Mouse (Mus musculus): ENCODE measurements around the gene Krt24. TPM values are rescaled to one million over a fixed set of nuclear protein-coding genes. Genes with fewer than 3 reads are reported as not detected.

Krt24 gene
- total RNA-seq, 1 experiment from 2014 or later, result not detected

Other genes starting within 250 kb of the Krt24 start
- 149 and 168 TPM in 2 replicates for gene Igfbp4, start 244.0 kb downstream of the Krt24 start, total RNA-seq (2017)
- 0.13 TPM in 1 of 2 replicates, not detected in the other for gene Tns4, start 196.0 kb downstream of the Krt24 start, total RNA-seq (2017)
- gene Ccr7, start 130.2 kb downstream of the Krt24 start, total RNA-seq (2017), result 1.2 and 2.8 TPM in 2 replicates
- 298 and 368 TPM in 2 replicates for gene Smarce1, start 54.2 kb downstream of the Krt24 start, total RNA-seq (2017)
- gene Krt222, start 41.2 kb downstream of the Krt24 start, total RNA-seq (2017), result not detected in 2 replicates
- gene Krt25, start 37.7 kb upstream of the Krt24 start, total RNA-seq (2017), result not detected in 2 replicates
- not detected in 2 replicates for gene Krt26, start 52.7 kb upstream of the Krt24 start, total RNA-seq (2017)
- not detected in 2 replicates for gene Krt27, start 65.8 kb upstream of the Krt24 start, total RNA-seq (2017)
- not detected in 2 replicates for gene Krt28, start 89.6 kb upstream of the Krt24 start, total RNA-seq (2017)
- gene Krt10, start 104.1 kb upstream of the Krt24 start, total RNA-seq (2017), result not detected in 2 replicates
- gene Krt12, start 137.0 kb upstream of the Krt24 start, total RNA-seq (2017), result not detected in 2 replicates
- not detected in 2 replicates for gene Krt20, start 152.9 kb upstream of the Krt24 start, total RNA-seq (2017)
- not detected in 2 replicates for gene Krt23, start 207.9 kb upstream of the Krt24 start, total RNA-seq (2017)
- not detected in 2 replicates for gene Krt39, start 236.1 kb upstream of the Krt24 start, total RNA-seq (2017)